Mouse (Mus musculus) myocyte (in vitro differentiated cells): ENCODE measurements at regions not wholly inside any gene's neighbourhood (a gene's known extent, or its start where the extent isn't known, plus 50 kb on each side); places are given as distances from the start of the nearest gene placed in this dataset.
"Not testable (repeated sequence)": the region's sequence is repeated elsewhere in the genome, so short reads cannot be mapped to it uniquely, and the experiment has no call there.

Experiments
- H3K27me3 ChIP-seq: one replicate; pipeline ENCODE4 v1.6.1; 2011; ENCODE audit not compliant: control insufficient read depth, insufficient read depth, insufficient read length
- H3K36me3 ChIP-seq: one replicate; pipeline ENCODE4 v1.6.1; 2011; ENCODE audit not compliant: control insufficient read depth, insufficient read depth
- H3K4me2 ChIP-seq: one replicate; pipeline ENCODE4 v1.6.1; 2011; ENCODE audit warnings: low read depth, control low read depth
- H3K4me3 ChIP-seq: one replicate; pipeline ENCODE4 v1.5.1; 2011; ENCODE audit warnings: mild to moderate bottlenecking, control low read depth, moderate library complexity
- H3K79me2 ChIP-seq: one replicate; pipeline ENCODE4 v1.6.1; 2011; ENCODE audit not compliant: control insufficient read depth, insufficient read depth
- H3ac ChIP-seq: one replicate; pipeline ENCODE4 v1.6.1; 2011; ENCODE audit not compliant: control insufficient read depth, insufficient read length
- CEBPB ChIP-seq: IDR thresholded peaks from 2 replicates; pipeline ENCODE4 v1.6.1; 2011; ENCODE audit warnings: mild to moderate bottlenecking, moderate library complexity; ENCODE audit not compliant: poor library complexity, insufficient read depth, severe bottlenecking
- E2F4 ChIP-seq: IDR thresholded peaks from one replicate; pipeline ENCODE4 v1.6.1; 2011; ENCODE audit warnings: mild to moderate bottlenecking, control low read depth, moderate library complexity; ENCODE audit not compliant: insufficient read depth
- MAX ChIP-seq: IDR thresholded peaks from one replicate; pipeline ENCODE4 v1.6.1; 2011; ENCODE audit warnings: low read depth, mild to moderate bottlenecking, control low read depth
- MYOD1 ChIP-seq, 3 experiments: IDR thresholded peaks; one replicate each; pipeline ENCODE4 v1.6.1; 2011; ENCODE audit warnings: control low read depth in 2 of 3, low read depth in 2 of 3, mild to moderate bottlenecking in 2 of 3, moderate library complexity in 1 of 3; ENCODE audit not compliant: insufficient read length in 2 of 3, control insufficient read depth in 1 of 3
- MYOG ChIP-seq, 3 experiments: IDR thresholded peaks; one replicate each; pipeline ENCODE4 v1.6.1; 2011; ENCODE audit warnings: control low read depth in 2 of 3, low read depth in 2 of 3, mild to moderate bottlenecking in 2 of 3; ENCODE audit not compliant: insufficient read length in 2 of 3, control insufficient read depth in 1 of 3, insufficient read depth in 1 of 3
- POLR2A ChIP-seq: IDR thresholded peaks from one replicate; pipeline ENCODE4 v1.6.1; 2011; ENCODE audit warnings: low read depth, mild to moderate bottlenecking, control low read depth, moderate library complexity; ENCODE audit not compliant: insufficient read length
- POLR2AphosphoS2 ChIP-seq: IDR thresholded peaks from one replicate; pipeline ENCODE4 v1.6.1; 2011; ENCODE audit warnings: low read depth, control low read depth; ENCODE audit not compliant: insufficient read length
- REST ChIP-seq: IDR thresholded peaks from one replicate; pipeline ENCODE4 v1.6.1; 2011; ENCODE audit warnings: mild to moderate bottlenecking, control low read depth, moderate library complexity; ENCODE audit not compliant: insufficient read depth, insufficient read length
- SRF ChIP-seq: IDR thresholded peaks from one replicate; pipeline ENCODE4 v1.6.1; 2011; ENCODE audit warnings: low read depth; ENCODE audit not compliant: control insufficient read depth, insufficient read length
- TCF12 ChIP-seq: IDR thresholded peaks from one replicate; pipeline ENCODE4 v1.6.1; 2011; ENCODE audit warnings: mild to moderate bottlenecking, control low read depth; ENCODE audit not compliant: poor library complexity, insufficient read depth, severe bottlenecking
- TCF3 ChIP-seq: IDR thresholded peaks from one replicate; pipeline ENCODE4 v1.6.1; 2011; ENCODE audit warnings: low read depth, control low read depth; ENCODE audit not compliant: insufficient read length
- USF1 ChIP-seq: IDR thresholded peaks from one replicate; pipeline ENCODE4 v1.6.1; 2011; ENCODE audit warnings: low read depth, mild to moderate bottlenecking, control low read depth, moderate library complexity

DNA sequence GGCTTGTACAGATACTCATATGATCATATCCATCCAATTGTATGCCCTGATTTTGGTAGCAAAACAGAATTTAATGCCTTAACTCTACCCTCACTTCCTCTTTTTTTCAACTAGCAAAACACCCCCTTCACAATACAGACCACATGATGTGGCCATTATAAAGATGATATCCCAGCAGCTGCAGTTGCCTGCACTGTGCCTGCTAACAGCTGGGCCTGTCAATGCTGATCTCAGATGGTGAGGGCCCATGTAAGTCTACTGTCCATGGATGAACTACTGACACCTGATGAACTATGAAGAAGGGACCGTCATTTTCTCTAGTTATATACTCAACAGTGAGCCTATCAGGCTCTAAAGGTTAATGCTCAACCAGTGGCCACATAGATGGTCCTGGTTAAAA lies 191.8 kb upstream of the Fmr1 start:
- Histone ChIP-seq H3K27me3 (no peaks in the 10 kb centered on the region), H3K4me3 (no peak overlapping the region), H3K36me3 (no peaks in the 10 kb centered on the region), H3K4me2 (no peak overlapping the region), H3K79me2 (no peaks in the 10 kb centered on the region), H3ac (no peak overlapping the region)
- TF ChIP-seq POLR2A (no peak), MYOG (IDR thresholded peaks at IDR 0.05; ENCODE audit: control insufficient read depth in 1 of 3, insufficient read depth in 1 of 3, insufficient read length in 2 of 3, low read depth in 2 of 3) (peak in 2 of 3 experiments; percentile 66 to 89), TCF3 (peak; percentile 86), MYOD1 (IDR thresholded peaks at IDR 0.05; ENCODE audit: control insufficient read depth in 1 of 3, insufficient read length in 2 of 3, low read depth in 2 of 3) (peak; percentile 65 to 94 (median 91)), TCF12 (peak; percentile 52), CEBPB (no peak), MAX (no peak), POLR2AphosphoS2 (no peak), SRF (no peak), E2F4 (no peak)

DNA sequence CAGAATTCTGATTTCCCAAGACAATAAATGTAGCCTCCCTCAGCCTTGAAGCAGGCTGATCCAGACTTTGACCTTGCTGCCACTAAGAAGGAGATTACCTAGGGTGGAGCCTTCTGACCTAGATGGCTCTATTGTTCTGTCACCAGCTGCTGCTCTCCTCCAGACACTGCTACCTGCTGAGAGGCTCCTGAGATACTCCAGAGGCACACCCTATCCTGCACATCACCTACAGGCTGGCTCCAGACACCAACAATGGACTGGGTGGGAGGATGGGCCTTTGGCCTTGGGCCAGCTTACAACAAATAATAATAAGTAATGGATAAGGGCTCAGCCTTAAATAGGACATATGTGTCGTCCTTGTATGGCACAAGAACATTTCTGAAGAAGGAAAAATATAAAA lies 186.3 kb upstream of the Fmr1 start:
- H3K4me2 ChIP-seq, H3K36me3 ChIP-seq, H3K27me3 ChIP-seq, H3K4me3 ChIP-seq, H3ac ChIP-seq: not testable (repeated sequence)
- H3K79me2 ChIP-seq: peaks cover 14% of the 10 kb centered on the region

DNA sequence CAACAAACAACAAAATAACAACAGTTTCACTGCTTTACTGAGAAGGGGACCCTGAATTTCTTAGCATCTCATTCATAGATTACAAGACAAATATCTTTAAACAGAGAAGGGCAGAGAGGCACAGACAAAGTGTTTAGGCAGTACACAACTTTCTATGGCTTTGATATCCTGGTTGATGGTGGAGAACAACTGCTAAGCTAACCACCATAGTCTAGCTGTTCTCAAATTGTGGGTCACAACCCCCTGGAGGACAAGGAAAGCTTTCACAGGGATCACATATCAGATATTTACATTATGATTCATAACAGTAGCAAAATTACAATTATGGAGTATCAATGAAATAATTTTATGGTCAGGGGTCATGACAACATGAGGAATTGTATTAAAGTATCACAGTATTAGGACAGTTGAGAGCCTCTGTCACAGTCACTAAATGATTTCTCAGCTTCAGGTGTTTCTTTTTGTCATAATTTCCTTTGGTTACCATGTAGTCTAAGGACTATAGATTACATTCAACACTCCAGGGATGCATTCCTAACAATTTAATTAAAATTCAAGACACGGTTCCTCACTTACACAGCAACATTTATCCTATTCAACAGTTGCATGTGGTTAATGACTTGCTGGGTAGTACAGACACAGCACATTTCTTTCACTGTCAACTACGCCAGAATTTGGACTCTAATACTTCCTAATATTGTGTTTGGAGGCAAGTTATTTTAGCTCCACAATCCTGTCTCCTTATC lies 183.8 kb upstream of the Fmr1 start:
- no peaks in the 10 kb centered on the region for H3K27me3 ChIP-seq
- peak overlapping the region; percentile 40 for H3K4me3 ChIP-seq
- H3K79me2 ChIP-seq: peaks cover 39% of the 10 kb centered on the region
- no peak for TF ChIP-seq TCF12
- no peak for TF ChIP-seq POLR2A
- no peak for TF ChIP-seq REST
- TF ChIP-seq MYOD1 (IDR thresholded peaks at IDR 0.05; ENCODE audit: control insufficient read depth in 1 of 3, insufficient read length in 2 of 3, low read depth in 2 of 3): peak in 2 of 3 experiments; percentile 48 to 65
- H3K4me2 ChIP-seq: peak overlapping the region; percentile 66
- no peak overlapping the region for H3ac ChIP-seq
- peaks cover 13% of the 10 kb centered on the region for H3K36me3 ChIP-seq

DNA sequence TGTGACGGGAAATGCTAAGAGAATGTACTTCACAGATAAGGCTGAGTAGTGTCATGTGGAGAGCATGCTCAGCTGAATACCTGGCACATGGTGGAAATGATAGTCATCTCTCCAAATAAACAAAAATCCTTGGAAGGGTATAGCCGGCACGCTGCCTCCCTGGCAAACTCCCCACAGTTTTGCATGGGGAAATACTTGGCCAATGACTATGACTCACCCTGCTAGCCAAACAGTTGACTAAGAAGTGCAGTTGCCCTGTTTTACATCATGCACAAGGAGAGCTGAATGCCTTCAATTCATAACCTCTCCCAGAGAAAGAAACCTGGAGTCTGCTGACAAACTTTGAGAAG lies 183.2 kb upstream of the Fmr1 start:
- Histone ChIP-seq H3K27me3 (no peaks in the 10 kb centered on the region), H3K79me2 (peaks cover 45% of the 10 kb centered on the region), H3ac (no peak overlapping the region), H3K4me3 (peak overlapping the region; percentile 40), H3K4me2 (peak overlapping the region; percentile 80), H3K36me3 (peaks cover 17% of the 10 kb centered on the region)
- TF ChIP-seq MYOG (IDR thresholded peaks at IDR 0.05; ENCODE audit: control insufficient read depth in 1 of 3, insufficient read depth in 1 of 3, insufficient read length in 2 of 3, low read depth in 2 of 3) (peak in 1 of 3 experiments; percentile 11), TCF12 (peak; percentile 34), USF1 (peak; percentile 11), MAX (peak; percentile 87), SRF (no peak), MYOD1 (IDR thresholded peaks at IDR 0.05; ENCODE audit: control insufficient read depth in 1 of 3, insufficient read length in 2 of 3, low read depth in 2 of 3) (peak in 1 of 3 experiments; percentile 6), E2F4 (no peak), CEBPB (peak; percentile 99), REST (no peak)

DNA sequence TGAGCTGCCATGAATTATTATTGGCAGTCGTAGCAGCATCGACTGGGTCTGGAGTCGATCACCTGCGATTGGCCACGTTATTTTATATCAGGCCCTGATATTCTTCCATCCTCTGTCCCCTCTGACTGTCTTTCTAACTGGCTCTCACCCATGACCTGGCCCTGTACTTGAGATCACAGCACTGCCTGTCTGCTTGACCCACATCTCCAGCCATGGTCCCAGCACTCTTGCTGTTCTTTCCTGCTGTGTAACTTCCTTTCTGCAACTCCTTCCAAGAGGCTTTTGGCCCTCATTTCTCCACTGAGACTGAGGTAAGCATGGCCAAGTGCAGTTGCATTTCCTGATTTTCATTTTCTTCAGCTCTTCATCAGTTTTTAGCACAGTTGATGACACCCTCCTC lies 182.6 kb upstream of the Fmr1 start:
- H3K4me3 ChIP-seq: peak overlapping the region; percentile 40
- TF ChIP-seq POLR2AphosphoS2 (peak; percentile 22), SRF (no peak), MYOG (IDR thresholded peaks at IDR 0.05; ENCODE audit: control insufficient read depth in 1 of 3, insufficient read depth in 1 of 3, insufficient read length in 2 of 3, low read depth in 2 of 3) (no peak), E2F4 (no peak), POLR2A (peak; percentile 46)

More for the DNA sequence above, 182.6 kb upstream of the Fmr1 start:
- Histone ChIP-seq H3K27me3 (no peaks in the 10 kb centered on the region), H3ac (no peak overlapping the region), H3K79me2 (peaks cover 50% of the 10 kb centered on the region), H3K36me3 (peaks cover 23% of the 10 kb centered on the region), H3K4me2 (peak overlapping the region; percentile 80)
